Mouse (Mus musculus): ENCODE measurements around the gene Ncam1.

- TF ChIP-seq CTCF (IDR thresholded peaks at IDR 0.05; ENCODE audit: insufficient read depth, low read depth, low read length) (no peak), POLR2A (IDR thresholded peaks at IDR 0.05; ENCODE audit: insufficient read depth, low read depth, low read length) (no peak)
Observed at GRCm38 (mm10) chr9:49675696-49676465, 122.8 kb downstream of the Ncam1 start.

Data from olfactory bulb, adult 2 months (tissue).